Mouse (Mus musculus): ENCODE results near the gene Cltb. TPM values are rescaled to one million over a fixed set of nuclear protein-coding genes. Genes with fewer than 3 reads are reported as not detected.
A peak's percentile ranks its signal among the peaks of the same experiment; 100 is the strongest.

The Cltb gene
- polyA plus RNA-seq, 1 experiment = 109 TPM

DNA sequence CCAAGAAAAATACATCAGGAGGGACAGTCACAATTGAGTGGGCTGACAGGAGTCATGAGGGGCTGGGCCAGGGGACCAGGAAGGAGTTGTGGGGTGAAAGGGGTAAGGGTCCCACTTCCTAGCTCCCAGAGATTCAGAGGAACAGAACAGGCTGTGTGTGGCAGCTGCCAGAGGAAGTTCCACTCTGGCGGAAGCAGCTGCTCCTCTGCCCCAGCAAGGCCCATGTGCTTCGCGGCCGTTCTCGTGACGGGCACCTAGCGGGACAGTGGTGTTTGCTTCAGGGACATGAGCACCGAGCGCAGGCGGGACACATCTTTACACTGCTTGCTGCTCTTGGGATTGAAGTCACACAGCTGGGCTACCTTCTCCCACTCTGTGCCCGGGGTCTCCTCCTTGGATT is 17.5 kb downstream of the Cltb start:
- TF ChIP-seq CTCF (IDR thresholded peaks at IDR 0.05; ENCODE audit: borderline replicate concordance, extremely low read depth, insufficient read depth, insufficient read length) (no peak), POLR2A (IDR thresholded peaks at IDR 0.05; ENCODE audit: borderline replicate concordance, extremely low read depth, insufficient read depth, insufficient read length, poor library complexity, severe bottlenecking) (no peak)
- DNase-seq (ENCODE audit: low read depth) = peak; percentile 14

DNA sequence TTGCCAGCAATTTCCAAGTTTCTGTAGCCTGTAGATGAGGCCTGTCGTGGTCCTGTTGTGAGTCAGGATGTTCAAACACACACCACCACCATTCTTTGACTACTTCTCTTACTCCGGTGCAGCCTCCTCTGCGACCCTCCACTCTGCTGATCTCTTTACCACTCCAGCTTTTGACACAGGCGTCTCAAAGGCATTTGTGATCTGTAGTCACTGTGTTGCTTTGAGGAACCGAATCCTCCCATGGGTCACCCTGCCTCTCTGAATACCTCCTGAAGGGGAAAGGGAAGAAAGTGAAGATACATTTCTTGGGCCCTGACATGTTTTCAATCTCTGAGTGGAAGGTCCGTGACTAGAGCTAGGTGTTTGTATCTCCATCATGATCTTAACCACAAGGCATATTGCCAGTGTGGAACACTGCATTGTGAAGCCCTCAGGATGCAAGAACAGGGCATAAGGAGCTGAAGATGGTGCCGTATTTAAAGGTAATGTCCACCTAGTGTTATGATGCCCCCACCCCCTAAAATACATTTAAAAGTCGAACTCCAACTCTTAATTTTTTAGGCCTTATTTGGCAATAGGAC is 19.3 kb downstream of the Cltb start:
- TF ChIP-seq CTCF (IDR thresholded peaks at IDR 0.05; ENCODE audit: borderline replicate concordance, extremely low read depth, insufficient read depth, insufficient read length) = no peak
- no peak for TF ChIP-seq POLR2A (IDR thresholded peaks at IDR 0.05; ENCODE audit: borderline replicate concordance, extremely low read depth, insufficient read depth, insufficient read length, poor library complexity, severe bottlenecking)
- DNase-seq (ENCODE audit: low read depth) = no peak

DNA sequence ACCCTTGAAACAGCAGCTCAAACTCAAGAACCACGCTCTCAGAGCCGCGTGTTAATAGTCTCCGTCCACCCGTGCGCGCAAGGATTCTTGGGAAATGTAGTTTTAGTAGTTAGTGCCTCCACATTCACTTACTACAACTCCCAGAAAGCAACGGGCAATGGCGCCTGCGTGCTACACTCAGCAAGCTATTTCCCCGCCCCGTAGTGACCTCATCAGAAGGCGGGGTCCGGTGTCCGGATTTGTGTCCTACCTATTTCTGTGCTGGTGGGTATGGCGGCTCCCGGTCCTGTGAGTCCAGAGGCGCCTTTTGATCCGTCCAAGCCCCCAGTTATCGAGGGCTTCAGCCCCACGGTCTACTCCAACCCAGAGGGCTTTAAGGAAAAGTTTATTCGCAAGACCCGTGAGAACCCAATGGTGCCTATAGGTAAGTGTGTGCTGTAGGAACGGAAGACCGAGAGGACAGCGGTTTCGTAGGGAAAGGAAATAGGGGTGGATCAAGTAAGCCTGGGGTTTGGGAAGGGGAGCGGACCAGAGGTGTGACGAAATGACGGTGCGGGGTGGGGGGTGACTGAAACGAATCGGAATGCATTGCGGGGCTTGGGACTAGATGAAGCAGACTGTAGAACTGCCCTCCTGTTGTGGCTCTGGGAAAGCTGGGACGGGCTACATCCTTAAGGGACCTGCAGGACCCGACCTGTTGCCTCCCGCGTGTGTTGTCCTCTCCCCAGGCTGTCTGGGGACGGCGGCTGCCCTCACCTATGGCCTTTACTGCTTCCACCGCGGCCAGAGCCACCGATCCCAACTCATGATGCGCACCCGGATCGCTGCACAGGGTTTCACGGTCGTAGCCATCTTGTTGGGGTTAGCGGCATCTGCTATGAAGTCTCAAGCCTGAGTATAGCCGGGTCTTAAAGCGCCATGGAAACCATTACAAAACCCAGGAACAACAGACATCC is 20.9 kb downstream of the Cltb start, which contains the start of the genes Nop16 and Higd2a:
Nop16 (minus strand) TSS at position 95 of the 956 bp plus-strand sequence.
Higd2a (plus strand) TSS at position 212 of the 956 bp plus-strand sequence.
- no peak for TF ChIP-seq CTCF (IDR thresholded peaks at IDR 0.05; ENCODE audit: borderline replicate concordance, extremely low read depth, insufficient read depth, insufficient read length)
- TF ChIP-seq POLR2A (IDR thresholded peaks at IDR 0.05; ENCODE audit: borderline replicate concordance, extremely low read depth, insufficient read depth, insufficient read length, poor library complexity, severe bottlenecking) = peak; percentile 33; the same call in 1 of the 2 replicates
- DNase-seq (ENCODE audit: low read depth) = peak; percentile 99

DNA sequence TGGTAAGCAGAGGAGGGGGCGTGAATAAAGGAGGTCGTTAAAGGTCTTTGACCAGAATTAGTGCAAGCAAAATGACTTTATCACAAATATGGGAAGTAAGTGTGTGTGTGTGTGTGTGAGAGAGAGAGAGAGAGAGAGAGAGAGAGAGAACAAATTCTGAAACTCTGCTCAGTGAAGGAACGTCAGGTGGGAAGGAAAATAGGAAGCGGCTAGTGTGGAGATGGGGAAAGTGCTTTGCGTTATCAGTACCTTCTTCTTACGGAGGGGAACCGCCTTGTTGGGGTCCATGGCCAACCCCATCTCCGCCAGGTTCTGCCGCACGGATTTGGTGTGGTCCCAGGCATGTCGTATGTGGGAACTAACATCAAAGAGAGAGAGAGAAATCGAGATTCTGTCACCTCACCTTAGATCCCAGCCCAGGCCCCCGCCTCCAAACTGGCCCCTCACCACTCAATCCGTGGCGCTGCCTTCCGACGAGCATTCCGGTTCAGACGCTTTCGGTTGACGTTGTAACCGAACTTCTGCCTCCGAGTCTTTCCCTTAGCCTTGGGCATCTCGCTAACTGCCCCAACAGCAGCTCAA is 21.6 kb downstream of the Cltb start:
- no peak for DNase-seq (ENCODE audit: low read depth)
- TF ChIP-seq CTCF (IDR thresholded peaks at IDR 0.05; ENCODE audit: borderline replicate concordance, extremely low read depth, insufficient read depth, insufficient read length) (no peak), POLR2A (IDR thresholded peaks at IDR 0.05; ENCODE audit: borderline replicate concordance, extremely low read depth, insufficient read depth, insufficient read length, poor library complexity, severe bottlenecking) (no peak)

DNA sequence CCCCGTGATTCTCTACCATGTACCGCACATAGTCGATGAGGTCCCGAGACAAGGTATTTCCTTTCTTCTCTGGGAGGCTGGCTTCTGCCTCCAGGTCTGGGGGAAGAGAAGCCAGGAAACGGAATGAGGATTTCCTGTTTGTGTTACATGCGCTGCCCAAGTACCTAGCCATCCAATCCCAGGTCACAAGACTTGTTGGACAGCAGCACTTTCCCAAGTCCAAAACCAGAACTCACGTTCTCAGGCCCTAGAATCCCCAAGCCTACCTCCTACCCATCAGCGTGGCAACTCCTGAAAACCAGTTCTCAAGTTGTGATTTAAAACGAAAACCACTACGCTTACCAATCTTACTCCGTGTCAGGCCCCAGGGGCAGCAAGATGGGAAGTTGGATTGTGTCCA is 25.3 kb downstream of the Cltb start:
- TF ChIP-seq POLR2A (IDR thresholded peaks at IDR 0.05; ENCODE audit: borderline replicate concordance, extremely low read depth, insufficient read depth, insufficient read length, poor library complexity, severe bottlenecking) (no peak), CTCF (IDR thresholded peaks at IDR 0.05; ENCODE audit: borderline replicate concordance, extremely low read depth, insufficient read depth, insufficient read length) (no peak)

DNA sequence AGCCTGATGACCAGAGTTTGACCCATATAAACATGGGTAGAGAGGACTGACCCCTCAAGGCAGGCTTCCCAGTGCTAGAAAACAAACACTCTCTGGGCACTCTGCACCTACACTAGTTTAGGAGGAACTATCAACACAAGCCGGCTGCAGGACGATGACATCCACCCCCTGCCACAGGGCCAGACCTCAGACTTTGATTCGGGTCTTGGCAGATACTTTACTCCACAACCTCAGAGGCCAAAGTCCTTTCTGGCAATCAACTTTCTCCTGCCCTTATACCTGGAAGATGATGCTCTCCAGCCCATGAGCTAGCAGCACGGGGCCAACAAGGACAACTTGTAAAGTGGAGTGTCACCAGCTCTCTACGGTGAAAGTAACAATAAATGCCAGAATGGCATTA is 28.3 kb downstream of the Cltb start:
- TF ChIP-seq CTCF (IDR thresholded peaks at IDR 0.05; ENCODE audit: borderline replicate concordance, extremely low read depth, insufficient read depth, insufficient read length) (no peak), POLR2A (IDR thresholded peaks at IDR 0.05; ENCODE audit: borderline replicate concordance, extremely low read depth, insufficient read depth, insufficient read length, poor library complexity, severe bottlenecking) (no peak)
- no peak for DNase-seq (ENCODE audit: low read depth)

More for the DNA sequence above, 25.3 kb downstream of the Cltb start:
- DNase-seq (ENCODE audit: low read depth) = no peak

DNA sequence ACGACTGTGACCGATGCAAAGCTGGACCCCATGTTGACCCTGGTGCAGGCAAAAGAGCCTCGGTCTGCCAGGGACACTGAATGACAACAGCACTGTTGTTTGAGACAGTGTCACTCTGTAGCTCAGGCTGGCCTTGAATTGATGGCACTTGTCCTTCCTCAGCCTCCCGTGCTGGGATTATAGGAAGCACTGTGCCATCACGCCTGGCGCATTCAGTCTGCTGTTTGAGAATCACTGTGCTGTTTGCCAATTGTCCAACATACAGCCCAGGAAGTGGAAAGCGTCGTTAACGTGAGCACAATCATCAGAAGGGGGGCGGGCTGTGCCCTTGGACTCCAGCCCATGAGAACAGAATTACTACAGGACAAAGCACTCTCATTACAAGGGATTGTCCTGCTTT is 29.0 kb downstream of the Cltb start:
- TF ChIP-seq CTCF (IDR thresholded peaks at IDR 0.05; ENCODE audit: borderline replicate concordance, extremely low read depth, insufficient read depth, insufficient read length) = no peak
- no peak for TF ChIP-seq POLR2A (IDR thresholded peaks at IDR 0.05; ENCODE audit: borderline replicate concordance, extremely low read depth, insufficient read depth, insufficient read length, poor library complexity, severe bottlenecking)
- DNase-seq (ENCODE audit: low read depth) = peak; percentile 59

DNA sequence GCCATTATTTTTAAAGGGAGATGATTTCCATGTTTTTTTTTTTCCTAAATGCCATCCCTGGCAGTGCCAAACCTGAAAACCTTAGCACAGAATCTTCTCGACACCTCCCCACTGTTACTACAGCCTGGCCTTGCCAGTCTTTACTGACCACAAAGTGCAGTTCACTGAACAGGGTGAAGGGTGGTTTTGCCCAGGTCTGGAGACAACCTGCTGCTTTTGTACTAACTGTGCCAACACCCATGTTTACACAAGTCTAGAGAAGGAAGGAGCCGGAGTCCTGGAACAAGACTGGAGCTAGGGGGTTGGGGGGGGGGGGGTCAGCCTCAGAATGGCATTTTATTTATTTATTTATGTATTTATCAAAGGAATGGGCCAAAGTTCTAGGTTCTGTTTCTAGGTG is 29.8 kb downstream of the Cltb start:
- no peak for TF ChIP-seq CTCF (IDR thresholded peaks at IDR 0.05; ENCODE audit: borderline replicate concordance, extremely low read depth, insufficient read depth, insufficient read length)
- TF ChIP-seq POLR2A (IDR thresholded peaks at IDR 0.05; ENCODE audit: borderline replicate concordance, extremely low read depth, insufficient read depth, insufficient read length, poor library complexity, severe bottlenecking) = no peak
- no peak for DNase-seq (ENCODE audit: low read depth)

DNA sequence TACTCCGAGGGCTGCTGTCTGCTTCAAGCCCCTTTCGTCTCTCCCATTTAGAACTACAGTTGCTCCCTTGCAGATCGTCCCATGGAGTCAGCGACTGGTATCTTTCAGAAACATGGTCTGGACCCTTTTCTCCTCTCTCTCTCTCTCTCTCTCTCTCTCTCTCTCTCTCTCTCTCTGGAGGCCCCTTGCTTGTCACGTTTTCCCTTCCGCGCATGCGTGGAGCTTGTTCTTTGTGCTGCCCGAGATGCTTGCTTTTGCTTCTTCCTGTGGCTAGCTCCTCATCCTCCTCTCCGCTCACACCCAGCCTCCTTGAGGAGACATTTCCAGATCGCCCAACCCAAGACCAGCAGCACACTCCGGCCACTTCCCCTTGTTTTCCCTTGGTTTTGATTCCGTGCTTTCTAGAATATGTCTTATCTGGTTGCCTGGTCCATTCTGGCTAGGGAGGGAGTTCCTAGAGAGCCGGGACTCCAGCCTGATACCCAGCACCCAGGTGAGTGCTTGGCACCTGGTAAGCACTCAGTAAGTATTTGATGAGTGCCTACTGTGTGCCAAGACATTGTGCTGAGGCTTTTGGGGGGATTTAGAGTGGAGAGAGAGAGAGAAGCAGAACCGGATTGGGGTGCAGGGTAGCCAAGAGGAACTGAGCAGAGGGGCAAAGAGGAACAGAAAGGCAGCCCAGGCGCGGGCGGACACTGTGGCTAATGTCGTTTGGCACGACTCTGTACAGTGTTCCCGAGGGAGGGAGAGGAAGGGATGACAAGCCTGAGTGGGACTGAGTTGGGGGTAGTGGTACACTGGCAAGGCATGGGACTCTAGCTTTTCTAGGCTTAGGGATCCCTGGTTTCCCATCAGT is 33.3 kb downstream of the Cltb start:
- no peak for TF ChIP-seq POLR2A (IDR thresholded peaks at IDR 0.05; ENCODE audit: borderline replicate concordance, extremely low read depth, insufficient read depth, insufficient read length, poor library complexity, severe bottlenecking)
- no peak for TF ChIP-seq CTCF (IDR thresholded peaks at IDR 0.05; ENCODE audit: borderline replicate concordance, extremely low read depth, insufficient read depth, insufficient read length)
- DNase-seq (ENCODE audit: low read depth) = peak; percentile 19

DNA sequence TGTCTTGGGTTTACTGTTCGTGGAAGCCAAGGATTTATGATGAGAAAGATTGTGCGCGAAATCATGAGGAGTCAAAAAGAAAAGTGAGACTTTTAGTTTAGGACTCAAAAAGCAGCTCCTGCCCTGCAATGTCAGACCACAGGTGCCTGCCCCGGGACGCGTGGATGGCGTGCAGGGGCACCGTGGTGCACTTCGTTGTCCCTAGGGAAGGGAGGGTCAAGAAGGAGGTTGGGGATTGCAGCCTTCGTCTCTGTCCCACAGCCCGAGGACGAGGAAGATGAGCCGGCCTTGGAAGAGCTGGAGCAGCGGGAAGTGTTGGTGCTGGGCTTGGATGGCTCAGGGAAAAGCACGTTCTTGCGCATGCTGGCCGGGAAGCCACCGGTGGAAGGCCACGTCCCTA is 35.7 kb downstream of the Cltb start:
- TF ChIP-seq CTCF (IDR thresholded peaks at IDR 0.05; ENCODE audit: borderline replicate concordance, extremely low read depth, insufficient read depth, insufficient read length) (no peak), POLR2A (IDR thresholded peaks at IDR 0.05; ENCODE audit: borderline replicate concordance, extremely low read depth, insufficient read depth, insufficient read length, poor library complexity, severe bottlenecking) (no peak)
- DNase-seq (ENCODE audit: low read depth) = peak; percentile 22

All from brain, embryonic 14.5 days (tissue).